Mouse (Mus musculus) testis, adult 2 months (tissue): ENCODE measurements around the gene Nploc4. TPM values are rescaled to one million over a fixed set of nuclear protein-coding genes. Genes with fewer than 3 reads are reported as not detected.
A peak's percentile ranks its signal among the peaks of the same experiment; 100 is the strongest.

ENCODE experiments used
- H3K27ac ChIP-seq: fragments of 200-500 bp; 2 replicates; pipeline ENCODE4 v1.5.1; 2012; ENCODE audit warnings: low read depth, low read length; ENCODE audit not compliant: control insufficient read depth, insufficient read depth
- H3K27me3 ChIP-seq: fragments of 200-500 bp; 2 replicates; pipeline ENCODE4 v1.6.1; 2012; ENCODE audit warnings: mild to moderate bottlenecking, low read length, moderate library complexity; ENCODE audit not compliant: control insufficient read depth, insufficient read depth
- H3K36me3 ChIP-seq: fragments of 200-500 bp; 2 replicates; pipeline ENCODE4 v1.6.1; 2012; ENCODE audit warnings: mild to moderate bottlenecking, low read length; ENCODE audit not compliant: control insufficient read depth, insufficient read depth
- H3K4me1 ChIP-seq: fragments of 200-500 bp; 2 replicates; pipeline ENCODE4 v1.6.1; 2012; ENCODE audit warnings: low read length; ENCODE audit not compliant: control insufficient read depth, insufficient read depth
- H3K4me3 ChIP-seq: fragments of 200-500 bp; 2 replicates; pipeline ENCODE4 v1.5.1; 2012; ENCODE audit warnings: low read depth, mild to moderate bottlenecking, low read length, moderate library complexity, mixed read lengths; ENCODE audit not compliant: control insufficient read depth
- CTCF ChIP-seq: fragments of 200-500 bp; IDR thresholded peaks from 2 replicates; pipeline ENCODE4 v1.5.1; 2012; ENCODE audit warnings: low read depth, mild to moderate bottlenecking, inconsistent platforms, low read length, moderate library complexity; ENCODE audit not compliant: control insufficient read depth, insufficient read depth, insufficient replicate concordance
- POLR2A ChIP-seq: fragments of 200-500 bp; IDR thresholded peaks from 2 replicates; pipeline ENCODE4 v1.6.1; 2012; ENCODE audit warnings: low read depth, mild to moderate bottlenecking, inconsistent platforms, low read length, moderate library complexity; ENCODE audit not compliant: control insufficient read depth
- polyA plus RNA-seq: library from polyadenylated mRNA; depleted of rRNA; stranded (reverse); fragments of >200 nt; gene quantifications from 2 replicates; pipeline ENCODE4 v1.2.3, GENCODE M21; 2012

Nploc4 gene
- polyA plus RNA-seq, 1 experiment = 75.8 TPM

GRCm38 (mm10) chr11:120388580-120388979 is 48.9 kb downstream of the Nploc4 start:
- H3K27me3 ChIP-seq = no peaks in the 10 kb centered on the region
- TF ChIP-seq POLR2A (no peak), CTCF (no peak)
- H3K36me3 ChIP-seq = peaks cover 4% of the 10 kb centered on the region
- no peak overlapping the region for H3K27ac ChIP-seq
- no peak overlapping the region for H3K4me3 ChIP-seq
- no peaks in the 10 kb centered on the region for H3K4me1 ChIP-seq

GRCm38 (mm10) chr11:120387157-120387556 is 50.4 kb downstream of the Nploc4 start:
- no peak for TF ChIP-seq CTCF
- no peak for TF ChIP-seq POLR2A
- no peak overlapping the region for H3K4me3 ChIP-seq
- no peak overlapping the region for H3K27ac ChIP-seq
- no peaks in the 10 kb centered on the region for H3K4me1 ChIP-seq
- peaks cover 4% of the 10 kb centered on the region for H3K36me3 ChIP-seq
- no peaks in the 10 kb centered on the region for H3K27me3 ChIP-seq

- Histone ChIP-seq H3K27me3 (no peaks in the 10 kb centered on the region), H3K27ac (no peak overlapping the region; the same call in 1 of the 2 replicates), H3K4me3 (no peak overlapping the region), H3K4me1 (no peaks in the 10 kb centered on the region), H3K36me3 (peaks cover 4% of the 10 kb centered on the region)
- TF ChIP-seq CTCF = no peak
- TF ChIP-seq POLR2A = no peak
These were observed 50.9 kb downstream of the Nploc4 start for GRCm38 (mm10) chr11:120386632-120387031.

- Histone ChIP-seq H3K27me3 (no peaks in the 10 kb centered on the region), H3K4me3 (no peak overlapping the region), H3K36me3 (no peaks in the 10 kb centered on the region; the same call in none of the 2 replicates), H3K4me1 (peaks cover 12% of the 10 kb centered on the region), H3K27ac (no peak overlapping the region)
- TF ChIP-seq POLR2A (no peak), CTCF (no peak)
These were observed 55.0 kb downstream of the Nploc4 start for GRCm38 (mm10) chr11:120382509-120382908.

GRCm38 (mm10) chr11:120381157-120381556 is 56.4 kb downstream of the Nploc4 start:
- Histone ChIP-seq H3K4me1 (peaks cover 17% of the 10 kb centered on the region), H3K36me3 (no peaks in the 10 kb centered on the region; the same call in none of the 2 replicates), H3K27ac (no peak overlapping the region), H3K4me3 (no peak overlapping the region), H3K27me3 (no peaks in the 10 kb centered on the region)
- TF ChIP-seq CTCF (no peak), POLR2A (no peak)

GRCm38 (mm10) chr11:120380271-120380670 is 57.2 kb downstream of the Nploc4 start:
- H3K36me3 ChIP-seq = no peaks in the 10 kb centered on the region; the same call in none of the 2 replicates
- H3K4me1 ChIP-seq = peaks cover 17% of the 10 kb centered on the region
- H3K4me3 ChIP-seq = no peak overlapping the region
- H3K27me3 ChIP-seq = no peaks in the 10 kb centered on the region
- no peak overlapping the region for H3K27ac ChIP-seq
- no peak for TF ChIP-seq CTCF
- TF ChIP-seq POLR2A = no peak

- peak within 1 kb of the TSS; percentile 89 for H3K27ac ChIP-seq
- no peaks in the 10 kb centered on the region for H3K27me3 ChIP-seq
- no peaks in the 10 kb centered on the region; the same call in none of the 2 replicates for H3K36me3 ChIP-seq
- TF ChIP-seq CTCF = peak; percentile 60
- peak; percentile 73 for TF ChIP-seq POLR2A
- H3K4me3 ChIP-seq = peak within 1 kb of the TSS; percentile 96
- peaks cover 17% of the 10 kb centered on the region for H3K4me1 ChIP-seq
These were observed 58.6 kb downstream of the Nploc4 start, which contains the start of gene Faap100 for GRCm38 (mm10) chr11:120378611-120379540. Gene Faap100, minus strand, starts transcription at chr11:120378764.

- Histone ChIP-seq H3K36me3 (no peaks in the 10 kb centered on the region; the same call in none of the 2 replicates), H3K27ac (peak overlapping the region; percentile 89), H3K4me3 (peak overlapping the region; percentile 96), H3K27me3 (no peaks in the 10 kb centered on the region), H3K4me1 (peaks cover 17% of the 10 kb centered on the region)
- TF ChIP-seq POLR2A (no peak), CTCF (no peak)
These were observed 59.4 kb downstream of the Nploc4 start for GRCm38 (mm10) chr11:120378031-120378610.
